Mouse (Mus musculus): ENCODE data around the gene Gm10447. TPM values are rescaled to one million over a fixed set of nuclear protein-coding genes. Genes with fewer than 3 reads are reported as not detected.

Gm10447 gene
- not detected for polyA plus RNA-seq (2015; fragmentation: Illumina TruSeq; extraction: RNeasy Lipid Tissue Mini Kit (QIAGEN cat#74804); ENCODE audit: insufficient read depth, low read depth, low replicate concordance)

DNA sequence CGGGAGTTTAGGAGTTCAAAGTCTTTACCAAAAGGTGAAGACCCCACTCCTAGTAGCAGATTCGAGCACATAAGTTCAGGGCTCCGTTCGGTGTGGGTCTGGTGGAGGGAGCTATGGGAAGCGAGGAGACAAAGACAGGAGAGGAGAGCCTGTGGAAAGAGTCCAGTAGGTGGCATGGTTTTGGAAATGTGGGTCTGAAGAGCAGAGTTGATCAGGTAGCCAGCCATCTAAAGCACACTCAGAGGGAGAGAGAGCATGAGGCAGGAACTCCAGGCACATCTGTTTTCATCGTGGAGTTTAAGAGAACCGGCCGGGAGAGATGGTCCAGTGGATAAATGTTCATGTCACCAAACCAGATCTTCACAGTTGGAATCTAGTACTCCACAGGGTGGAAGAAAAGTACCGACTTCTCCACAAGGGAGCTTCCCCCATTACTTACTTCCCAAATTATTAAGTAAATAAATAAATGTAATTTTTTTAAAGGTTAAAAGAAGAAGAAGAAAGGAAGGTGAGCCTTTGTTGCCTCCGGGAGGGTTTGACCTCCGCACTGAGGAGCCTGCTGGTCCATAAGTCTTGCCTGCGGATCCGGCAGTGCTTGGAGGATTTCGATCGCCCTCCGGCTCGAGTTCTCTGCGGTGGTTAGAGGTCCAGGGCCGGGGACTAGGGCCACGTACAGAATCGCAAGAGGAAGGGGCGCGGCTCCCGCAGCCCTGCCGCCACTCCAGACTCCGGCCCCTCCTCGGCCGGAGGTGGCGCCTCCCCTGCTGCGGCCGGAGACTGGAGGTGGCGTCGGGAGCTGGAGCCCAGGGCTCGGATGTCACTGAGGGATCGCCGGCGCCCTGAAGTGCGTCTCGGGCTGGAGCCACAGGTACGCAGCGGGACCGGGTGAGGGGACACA, at the start of gene Gm10447, which contains the start of gene Shroom1:
Gene Gm10447 (minus strand): TSS at position 637 of the 898 bp plus-strand sequence.
Gene Shroom1 (plus strand): TSS at position 732 of the 898 bp plus-strand sequence.

DNA sequence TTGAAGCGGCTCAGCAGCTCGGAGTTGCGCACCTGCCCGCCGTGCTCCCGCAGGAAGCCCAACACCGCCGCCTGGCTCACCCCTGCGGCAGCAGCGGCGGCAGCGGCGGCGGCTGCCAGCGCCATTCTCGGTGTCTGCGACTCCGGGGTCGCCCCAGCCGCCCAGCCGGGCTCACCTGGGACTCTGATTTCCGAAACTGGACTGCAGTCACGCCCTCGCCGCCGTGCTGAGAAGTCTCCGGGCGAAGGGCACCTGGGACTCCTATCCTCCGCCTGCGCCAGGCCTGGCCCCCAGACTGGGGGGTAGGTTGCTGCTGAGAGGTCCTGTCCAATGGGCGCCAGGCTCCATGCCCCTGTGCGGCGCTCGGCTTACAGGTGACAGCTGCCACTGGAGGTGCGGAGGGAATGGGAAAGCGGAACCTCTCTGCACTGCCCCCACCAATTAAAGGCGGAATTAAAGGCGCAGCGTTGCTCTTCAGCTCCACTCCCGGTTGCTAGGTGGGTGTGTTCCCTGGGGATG, 22.9 kb upstream of the Gm10447 start, which contains the start of the genes Gm9945 and Sowaha:
Gene Gm9945 (plus strand): TSS at position 384 of the 519 bp plus-strand sequence.
Gene Sowaha (minus strand): TSS at position 492 of the 519 bp plus-strand sequence.

DNA sequence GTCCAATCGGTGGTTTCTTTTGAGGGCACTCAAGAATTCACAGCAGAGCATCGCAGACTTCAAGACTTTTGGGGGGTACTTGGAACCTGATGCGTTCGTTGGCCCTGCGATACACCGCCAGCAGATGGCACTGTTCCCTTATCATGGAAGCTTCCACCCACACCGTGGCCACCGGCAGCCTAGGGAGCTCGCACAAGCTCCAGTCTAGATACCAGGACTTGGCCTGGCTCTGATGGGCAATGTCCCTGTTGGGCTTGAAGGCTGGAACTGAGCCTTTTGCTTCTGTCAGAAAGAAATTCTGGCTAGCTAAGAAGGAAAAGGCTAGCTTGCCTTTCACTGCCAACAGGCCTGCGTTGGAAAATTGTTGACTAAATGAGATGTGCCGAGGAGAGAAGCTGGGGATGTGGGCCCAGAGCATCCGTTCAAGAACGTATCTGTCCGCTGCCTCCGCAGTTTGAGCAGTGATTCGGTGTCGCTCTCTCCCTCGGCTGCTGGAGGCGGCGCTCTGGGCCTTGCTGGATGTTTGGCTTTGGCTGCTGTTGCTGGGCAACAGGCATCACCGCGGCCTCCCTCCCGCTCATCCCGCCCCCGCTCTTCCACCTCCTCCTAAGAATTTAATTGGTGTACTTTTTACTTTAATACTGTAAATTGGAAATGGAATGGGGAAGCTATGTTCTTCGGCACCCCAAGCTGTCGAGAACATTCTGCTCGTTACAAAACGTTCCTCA, 13.2 kb upstream of the Gm10447 start, which contains the start of gene Gm9837:
Gene Gm9837 (minus strand): TSS at position 512 of the 728 bp plus-strand sequence.

DNA sequence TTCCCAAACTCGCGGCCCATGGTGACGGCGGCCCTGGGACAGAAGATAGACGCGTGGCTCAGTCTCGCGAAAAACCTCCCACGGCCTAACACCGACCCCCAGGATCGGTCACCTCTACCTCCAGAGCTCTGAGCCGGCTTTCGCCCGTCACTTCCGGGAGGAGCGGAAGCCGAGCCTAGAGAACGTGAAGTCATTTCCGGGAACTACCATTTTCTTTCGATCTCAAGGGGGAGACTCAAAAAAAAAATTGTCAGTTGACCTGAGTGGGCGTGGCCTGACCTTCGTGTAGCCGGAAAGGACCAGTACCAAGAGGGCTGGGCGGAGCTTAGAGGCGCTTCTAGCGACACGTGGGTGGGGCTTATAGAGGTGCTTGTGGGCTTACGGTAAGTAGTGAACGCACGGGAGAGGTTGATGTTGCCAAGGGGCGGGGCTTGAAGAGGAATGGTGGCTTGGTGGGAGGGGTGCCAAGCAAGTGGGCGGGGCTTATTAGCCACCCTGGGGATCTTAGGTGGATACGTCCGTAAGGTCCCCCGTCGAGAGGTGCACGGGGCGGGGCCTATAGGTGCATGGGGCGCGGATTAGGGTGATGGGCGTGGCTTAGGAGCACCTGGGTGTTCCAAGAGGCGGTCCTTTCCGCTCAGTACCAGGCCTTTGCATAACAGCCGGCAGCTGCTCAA, 26.1 kb downstream of the Gm10447 start, which contains the start of the genes Uqcrq and Gdf9:
Gene Uqcrq (minus strand): TSS at position 162 of the 677 bp plus-strand sequence.
Gene Gdf9 (plus strand): TSS at position 354 of the 677 bp plus-strand sequence.

DNA sequence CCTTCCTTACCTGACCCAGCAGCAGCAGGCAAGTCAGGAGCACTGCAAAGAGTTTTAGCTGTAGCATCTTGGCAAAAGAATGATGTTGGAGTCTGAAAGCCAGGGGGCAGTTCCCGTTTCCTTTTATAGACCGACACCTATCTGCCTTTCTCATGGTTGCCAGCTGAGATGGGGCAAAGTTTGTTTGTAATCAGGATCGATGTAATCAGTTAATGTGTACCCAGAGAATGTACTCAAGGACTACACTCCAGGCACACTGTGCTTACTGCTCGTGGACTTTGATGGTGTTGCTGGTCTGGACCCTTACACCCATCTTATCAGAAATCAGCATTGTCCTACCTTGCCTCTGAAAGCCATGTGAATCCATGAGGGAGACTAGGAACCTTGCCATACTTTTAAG, 33.9 kb downstream of the Gm10447 start, which contains the start of gene Leap2:
Gene Leap2 (minus strand): TSS at position 135 of the 400 bp plus-strand sequence.

Other genes with a start within 250 kb of the Gm10447 start
- gene Hspa4, start 156.7 kb downstream of the Gm10447 start, polyA plus RNA-seq (2015; fragmentation: Illumina TruSeq; extraction: RNeasy Lipid Tissue Mini Kit (QIAGEN cat#74804); ENCODE audit: insufficient read depth, low read depth, low replicate concordance) = 17.9 TPM
- 2.5 TPM for gene Zcchc10, start 132.4 kb downstream of the Gm10447 start, polyA plus RNA-seq (2015; fragmentation: Illumina TruSeq; extraction: RNeasy Lipid Tissue Mini Kit (QIAGEN cat#74804); ENCODE audit: insufficient read depth, low read depth, low replicate concordance)
- gene Aff4, start 106.3 kb downstream of the Gm10447 start, polyA plus RNA-seq (2015; fragmentation: Illumina TruSeq; extraction: RNeasy Lipid Tissue Mini Kit (QIAGEN cat#74804); ENCODE audit: insufficient read depth, low read depth, low replicate concordance) = 8.0 TPM
- not detected for gene Leap2, start 33.9 kb downstream of the Gm10447 start, polyA plus RNA-seq (2015; fragmentation: Illumina TruSeq; extraction: RNeasy Lipid Tissue Mini Kit (QIAGEN cat#74804); ENCODE audit: insufficient read depth, low read depth, low replicate concordance)
- gene Uqcrq, start 26.3 kb downstream of the Gm10447 start, polyA plus RNA-seq (2015; fragmentation: Illumina TruSeq; extraction: RNeasy Lipid Tissue Mini Kit (QIAGEN cat#74804); ENCODE audit: insufficient read depth, low read depth, low replicate concordance) = 207 TPM
- gene Gdf9, start 26.1 kb downstream of the Gm10447 start, polyA plus RNA-seq (2015; fragmentation: Illumina TruSeq; extraction: RNeasy Lipid Tissue Mini Kit (QIAGEN cat#74804); ENCODE audit: insufficient read depth, low read depth, low replicate concordance) = not detected
- gene Shroom1, start 95 bp upstream of the Gm10447 start, polyA plus RNA-seq (2015; fragmentation: Illumina TruSeq; extraction: RNeasy Lipid Tissue Mini Kit (QIAGEN cat#74804); ENCODE audit: insufficient read depth, low read depth, low replicate concordance) = 3.4 TPM
- not detected for gene Gm9837, start 13.4 kb upstream of the Gm10447 start, polyA plus RNA-seq (2015; fragmentation: Illumina TruSeq; extraction: RNeasy Lipid Tissue Mini Kit (QIAGEN cat#74804); ENCODE audit: insufficient read depth, low read depth, low replicate concordance)
- gene Gm9945, start 23.1 kb upstream of the Gm10447 start, polyA plus RNA-seq (2015; fragmentation: Illumina TruSeq; extraction: RNeasy Lipid Tissue Mini Kit (QIAGEN cat#74804); ENCODE audit: insufficient read depth, low read depth, low replicate concordance) = not detected
- gene Sowaha, start 23.2 kb upstream of the Gm10447 start, polyA plus RNA-seq (2015; fragmentation: Illumina TruSeq; extraction: RNeasy Lipid Tissue Mini Kit (QIAGEN cat#74804); ENCODE audit: insufficient read depth, low read depth, low replicate concordance) = 0.20 TPM
- 14.3 TPM for gene Sept8, start 62.1 kb upstream of the Gm10447 start, polyA plus RNA-seq (2015; fragmentation: Illumina TruSeq; extraction: RNeasy Lipid Tissue Mini Kit (QIAGEN cat#74804); ENCODE audit: insufficient read depth, low read depth, low replicate concordance)
- 4.1 TPM for gene Kif3a, start 110.3 kb upstream of the Gm10447 start, polyA plus RNA-seq (2015; fragmentation: Illumina TruSeq; extraction: RNeasy Lipid Tissue Mini Kit (QIAGEN cat#74804); ENCODE audit: insufficient read depth, low read depth, low replicate concordance)
- not detected for gene Il4, start 161.6 kb upstream of the Gm10447 start, polyA plus RNA-seq (2015; fragmentation: Illumina TruSeq; extraction: RNeasy Lipid Tissue Mini Kit (QIAGEN cat#74804); ENCODE audit: insufficient read depth, low read depth, low replicate concordance)
- gene Il13, start 177.6 kb upstream of the Gm10447 start, polyA plus RNA-seq (2015; fragmentation: Illumina TruSeq; extraction: RNeasy Lipid Tissue Mini Kit (QIAGEN cat#74804); ENCODE audit: insufficient read depth, low read depth, low replicate concordance) = not detected

Data from pancreas, adult 10 weeks (tissue).